Mouse (Mus musculus) ES-E14 (cell line): ENCODE results near the gene Atpaf2.

Experiments used
- CHD2 ChIP-seq: IDR thresholded peaks from 2 replicates; pipeline ENCODE4 v1.6.1; 2014; ENCODE audit warnings: mild to moderate bottlenecking, low read depth, low read length, inconsistent platforms
- HCFC1 ChIP-seq: IDR thresholded peaks from 2 replicates; pipeline ENCODE4 v1.6.1; 2012; ENCODE audit warnings: low read length, inconsistent platforms, borderline replicate concordance; ENCODE audit not compliant: insufficient read depth
- MAFK ChIP-seq: IDR thresholded peaks from 2 replicates; pipeline ENCODE4 v1.6.1; 2014; ENCODE audit warnings: mild to moderate bottlenecking, low read depth, low read length, inconsistent platforms; ENCODE audit not compliant: insufficient read depth
- ZC3H11A ChIP-seq: IDR thresholded peaks from 2 replicates; pipeline ENCODE4 v1.6.1; 2012; ENCODE audit warnings: low read depth, mild to moderate bottlenecking, inconsistent platforms, low read length, borderline replicate concordance

DNA sequence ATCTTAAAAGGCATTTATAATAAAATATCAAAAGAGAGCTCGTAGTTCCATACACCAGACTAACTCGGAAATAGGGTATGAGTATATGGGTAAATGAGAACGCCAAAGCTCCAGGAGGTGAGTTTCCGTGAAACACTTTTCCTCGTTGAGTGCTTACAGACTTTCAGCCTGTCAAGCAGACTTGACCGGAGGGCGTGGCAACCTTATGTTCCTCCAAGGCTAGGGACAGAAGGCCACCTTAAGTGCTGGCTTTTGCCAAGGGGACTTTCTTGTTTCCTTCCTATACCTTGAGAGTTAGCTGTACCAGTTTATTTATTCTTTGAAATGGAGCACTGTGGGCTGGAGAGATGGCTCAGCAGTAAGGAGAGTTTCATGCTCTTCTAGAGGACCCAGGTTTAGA lies 21.9 kb upstream of the Atpaf2 start:
- TF ChIP-seq CHD2 (no peak), ZC3H11A (no peak), HCFC1 (no peak), MAFK (no peak)
